Mouse (Mus musculus): ENCODE results near the gene Pdpk1. TPM values are rescaled to one million over a fixed set of nuclear protein-coding genes. Genes with fewer than 3 reads are reported as not detected.

Gene Pdpk1
- 83.6 and 88.0 TPM in 2 replicates for total RNA-seq (2015; ENCODE audit: low replicate concordance)
- 74.5 and 76.8 TPM in 2 replicates for total RNA-seq (2017; ENCODE audit: low replicate concordance)

DNA sequence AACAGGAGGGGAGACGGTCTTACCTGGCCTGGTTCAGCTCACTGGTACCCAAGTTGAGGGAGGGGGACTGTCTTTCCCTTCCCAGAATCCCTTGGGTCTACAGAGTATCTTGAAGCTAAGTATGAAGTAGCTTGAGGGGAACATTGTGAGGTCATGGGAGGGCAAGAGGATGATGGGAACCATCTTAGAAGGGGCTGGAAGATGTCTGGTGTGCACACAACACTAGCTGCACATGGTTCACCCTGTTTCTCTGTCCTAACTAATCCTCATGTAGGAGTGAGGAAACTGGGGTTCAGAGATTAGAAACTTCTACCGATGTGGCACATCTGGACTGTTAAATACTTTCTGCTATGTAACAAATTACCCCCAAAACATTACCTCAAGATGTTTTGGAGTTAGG lies at the start of gene Pdpk1:
TSS of gene Pdpk1 (minus strand) at position 101 of the 400 bp plus-strand sequence.
- ATAC-seq (replicated peaks; ENCODE audit: low FRiP score, poor library complexity, severe bottlenecking), result no peak

DNA sequence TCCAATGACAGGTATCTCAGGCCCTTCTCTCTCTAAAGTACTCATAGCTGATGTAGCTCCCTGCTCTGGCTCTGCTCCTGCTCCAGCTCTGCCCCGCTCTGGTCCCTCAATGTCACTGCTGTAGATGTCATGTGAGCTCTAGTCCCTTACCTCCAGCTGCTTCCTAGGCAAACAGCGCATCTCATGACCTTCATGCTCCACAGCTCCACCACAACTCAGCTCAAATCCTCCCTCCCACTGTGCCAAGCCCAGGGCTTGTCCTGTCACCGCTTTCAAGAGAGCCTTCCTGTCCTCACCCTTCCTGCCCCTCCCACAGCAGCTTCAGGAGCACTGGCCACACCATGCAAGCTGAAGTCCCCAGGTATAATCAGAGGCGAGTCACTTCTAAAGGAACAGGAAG lies 49.0 kb upstream of the Pdpk1 start:
- no peak for ATAC-seq (replicated peaks; ENCODE audit: low FRiP score, poor library complexity, severe bottlenecking)

DNA sequence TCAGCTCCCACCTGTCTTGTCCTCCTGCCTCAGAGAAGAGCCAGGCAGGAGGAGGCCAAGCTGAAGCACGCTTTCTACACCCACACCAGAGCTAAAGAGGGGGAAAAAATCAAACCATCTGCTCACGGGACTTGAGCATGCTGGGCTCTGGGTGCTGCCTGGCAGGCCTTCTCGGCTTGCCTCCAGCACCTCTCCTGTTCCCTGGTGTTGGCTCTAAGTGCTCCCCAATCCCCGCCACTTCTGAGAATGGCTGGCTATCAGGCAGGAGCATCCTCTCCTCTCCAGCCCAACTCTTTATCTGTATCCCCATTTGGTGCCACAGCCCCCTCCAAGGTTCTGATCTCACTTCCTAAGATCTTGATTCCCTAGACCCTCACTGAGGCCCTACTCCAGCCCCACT lies 48.5 kb upstream of the Pdpk1 start:
- no peak for ATAC-seq (replicated peaks; ENCODE audit: low FRiP score, poor library complexity, severe bottlenecking)

- ATAC-seq (replicated peaks; ENCODE audit: low FRiP score, poor library complexity, severe bottlenecking), result no peak
Observed at GRCm38 (mm10) chr17:24197032-24197824, 46.5 kb upstream of the Pdpk1 start.

- ATAC-seq (replicated peaks; ENCODE audit: low FRiP score, poor library complexity, severe bottlenecking), result no peak
Observed at GRCm38 (mm10) chr17:24195349-24195748, 44.6 kb upstream of the Pdpk1 start.

DNA sequence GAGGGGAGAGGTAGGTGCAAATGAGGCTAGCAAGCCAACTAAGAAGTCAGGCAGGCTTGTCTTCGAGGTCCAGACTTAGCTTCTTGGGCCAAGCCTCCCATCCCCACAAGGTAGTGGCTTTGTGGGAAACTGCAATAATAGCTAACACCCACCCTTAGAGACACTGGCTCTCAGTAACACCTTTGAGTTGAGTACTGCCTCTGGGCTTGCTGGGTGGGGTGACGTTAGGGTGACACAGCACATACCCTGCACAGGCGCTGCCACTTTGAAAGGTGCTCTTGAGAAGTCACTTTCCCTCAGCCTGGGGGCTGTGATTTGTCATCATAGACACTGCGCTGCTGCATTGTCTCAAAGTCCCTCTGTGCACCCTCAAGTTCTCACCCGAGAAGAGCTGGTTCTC lies 43.0 kb upstream of the Pdpk1 start:
- peak; percentile 74 for ATAC-seq (replicated peaks; ENCODE audit: low FRiP score, poor library complexity, severe bottlenecking)

- no peak for ATAC-seq (replicated peaks; ENCODE audit: low FRiP score, poor library complexity, severe bottlenecking)
Observed at GRCm38 (mm10) chr17:24193268-24193667, 42.5 kb upstream of the Pdpk1 start.

- ATAC-seq (replicated peaks; ENCODE audit: low FRiP score, poor library complexity, severe bottlenecking), result no peak
Observed at GRCm38 (mm10) chr17:24192848-24193247, 42.1 kb upstream of the Pdpk1 start.

GRCm38 (mm10) chr17:24191481-24191880 lies 40.8 kb upstream of the Pdpk1 start:
- ATAC-seq (replicated peaks; ENCODE audit: low FRiP score, poor library complexity, severe bottlenecking), result no peak

GRCm38 (mm10) chr17:24190934-24191333 lies 40.2 kb upstream of the Pdpk1 start:
- ATAC-seq (replicated peaks; ENCODE audit: low FRiP score, poor library complexity, severe bottlenecking), result no peak

DNA sequence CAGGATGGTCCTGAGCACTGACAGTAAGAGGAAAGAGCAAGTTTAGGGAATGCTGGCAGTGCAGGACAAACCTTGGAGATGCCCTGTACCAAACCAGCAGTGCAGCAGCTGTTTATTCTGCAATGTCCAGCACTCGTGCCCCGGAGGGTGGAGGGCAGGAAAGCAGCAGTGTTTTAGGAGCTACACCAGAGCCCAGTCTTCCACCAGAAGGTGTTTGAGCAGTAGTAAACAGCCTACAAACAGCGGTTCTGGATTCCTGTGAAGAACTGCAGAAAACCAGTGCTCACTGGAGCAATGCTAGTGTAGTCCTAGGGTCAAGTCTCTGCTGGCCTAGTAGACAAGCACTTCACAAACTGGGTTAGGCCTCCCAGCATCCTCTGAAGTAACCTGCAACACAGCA lies 23.5 kb upstream of the Pdpk1 start:
- ATAC-seq (replicated peaks; ENCODE audit: low FRiP score, poor library complexity, severe bottlenecking), result no peak

DNA sequence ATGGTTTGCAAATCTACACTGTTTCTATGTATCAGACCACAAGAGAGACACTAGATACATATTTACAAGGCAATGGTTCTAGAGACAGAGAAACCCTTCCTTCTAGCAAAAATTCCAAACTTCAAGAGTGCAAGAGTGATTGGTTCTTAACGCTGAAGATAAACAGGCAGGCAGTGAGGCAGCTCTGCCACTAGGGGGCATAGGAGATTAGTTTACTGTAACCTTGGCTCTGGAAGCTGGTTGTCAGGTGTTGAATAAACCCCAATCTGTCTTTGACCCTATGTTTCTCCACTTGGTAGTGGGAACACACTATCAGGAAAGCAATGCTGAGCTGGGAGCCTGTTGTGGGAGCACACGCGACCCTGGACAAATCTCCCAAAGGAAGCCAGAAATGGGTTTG lies 22.7 kb upstream of the Pdpk1 start:
- ATAC-seq (replicated peaks; ENCODE audit: low FRiP score, poor library complexity, severe bottlenecking), result peak; percentile 54; the same call in 1 of the 2 replicates

- ATAC-seq (replicated peaks; ENCODE audit: low FRiP score, poor library complexity, severe bottlenecking), result no peak
Observed at GRCm38 (mm10) chr17:24171738-24172137, 21.0 kb upstream of the Pdpk1 start.

DNA sequence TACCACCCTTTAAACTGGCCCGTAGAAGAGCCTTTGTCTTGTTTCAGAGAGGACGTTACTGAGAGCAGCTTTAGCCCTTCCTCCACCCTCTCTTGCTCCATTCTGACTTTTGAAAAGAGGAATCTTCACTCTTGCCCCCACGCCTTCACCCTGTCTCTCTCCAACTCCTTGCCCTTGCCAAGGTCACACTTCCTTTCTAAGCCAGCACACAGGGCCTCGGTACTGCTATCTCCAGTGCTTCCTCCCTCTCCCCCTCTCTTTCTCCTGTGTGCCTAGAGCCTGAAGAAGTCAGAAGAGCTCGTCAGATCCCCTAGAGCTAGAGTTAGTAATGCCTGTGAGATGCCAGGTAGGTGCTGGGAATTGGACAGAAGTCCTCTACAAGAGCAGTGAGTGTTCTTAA lies 20.0 kb upstream of the Pdpk1 start:
- ATAC-seq (replicated peaks; ENCODE audit: low FRiP score, poor library complexity, severe bottlenecking), result no peak

GRCm38 (mm10) chr17:24170125-24170524 lies 19.4 kb upstream of the Pdpk1 start:
- ATAC-seq (replicated peaks; ENCODE audit: low FRiP score, poor library complexity, severe bottlenecking), result no peak

GRCm38 (mm10) chr17:24169317-24170065 lies 18.8 kb upstream of the Pdpk1 start, which contains the start of gene Atp6v0c:
Atp6v0c (minus strand) TSS chr17:24169702.
- ATAC-seq (replicated peaks; ENCODE audit: low FRiP score, poor library complexity, severe bottlenecking), result peak; percentile 85

DNA sequence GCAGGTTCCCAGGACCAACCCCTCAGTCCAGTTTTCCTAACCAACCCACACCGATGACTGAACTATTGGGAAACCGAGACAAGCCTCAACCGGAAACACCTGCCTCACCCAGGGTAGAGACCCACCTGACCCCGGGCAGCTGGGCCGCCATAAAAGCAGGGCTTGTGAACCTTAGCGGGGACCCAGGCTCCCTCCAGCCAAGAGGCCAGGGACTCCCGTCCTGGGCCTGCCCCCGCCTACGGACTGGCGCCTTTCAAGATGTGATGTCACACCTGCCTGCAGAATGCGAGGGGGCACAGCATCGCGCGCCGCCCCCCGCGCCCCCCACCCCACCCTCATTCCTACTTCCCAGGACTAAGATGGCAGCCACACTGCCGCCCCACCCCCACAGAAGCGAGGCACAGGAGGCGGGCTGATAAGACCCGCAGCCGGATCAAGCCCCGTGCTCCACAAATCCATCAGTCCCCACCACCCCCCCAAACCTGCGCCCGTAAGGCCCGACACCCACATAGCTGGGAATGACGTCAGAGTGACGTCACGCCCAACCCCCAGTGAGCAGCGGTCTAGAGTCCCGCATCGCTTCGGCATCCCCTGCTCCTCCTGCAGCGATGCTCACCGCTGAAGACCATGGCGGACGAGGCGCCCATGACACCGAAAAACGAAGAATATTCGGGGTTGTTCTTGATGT lies 18.0 kb upstream of the Pdpk1 start:
- peak; percentile 48 for ATAC-seq (replicated peaks; ENCODE audit: low FRiP score, poor library complexity, severe bottlenecking)

- no peak for ATAC-seq (replicated peaks; ENCODE audit: low FRiP score, poor library complexity, severe bottlenecking)
Observed at GRCm38 (mm10) chr17:24167891-24168505, 17.3 kb upstream of the Pdpk1 start.

GRCm38 (mm10) chr17:24167120-24167519 lies 16.4 kb upstream of the Pdpk1 start:
- ATAC-seq (replicated peaks; ENCODE audit: low FRiP score, poor library complexity, severe bottlenecking), result no peak
